Mouse (Mus musculus): ENCODE measurements around the gene Slc29a2.

DNA sequence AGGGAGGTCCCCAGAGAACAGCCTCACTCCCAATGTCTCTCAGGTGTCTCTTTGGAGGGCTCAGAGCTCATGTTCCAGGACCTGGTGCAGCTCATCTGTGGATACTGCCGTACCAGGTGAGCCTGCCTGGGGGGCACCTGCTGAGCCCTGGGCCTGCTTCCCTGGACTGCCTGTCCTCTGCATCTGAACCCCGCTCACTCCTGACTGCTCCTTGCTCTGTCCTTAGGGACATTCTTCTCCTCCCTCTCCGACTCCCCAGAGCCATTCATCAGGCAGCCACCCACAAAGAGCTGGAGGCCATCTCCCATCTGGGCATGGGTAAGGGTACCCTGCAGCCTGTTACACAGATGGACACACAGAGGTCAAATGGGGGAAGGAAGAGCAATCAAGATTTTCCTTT is 27.9 kb downstream of the Slc29a2 start:
- no peak for TF ChIP-seq POLR2A (IDR thresholded peaks at IDR 0.05; ENCODE audit: low read depth, low read length)
- TF ChIP-seq JUN (IDR thresholded peaks at IDR 0.05; ENCODE audit: insufficient read depth, low read depth, low read length) = no peak
- TF ChIP-seq IRF4 (IDR thresholded peaks at IDR 0.05; ENCODE audit: low read depth, low read length) = no peak
- no peak for TF ChIP-seq JUND (conservative IDR thresholded peaks at IDR 0.05; ENCODE audit: low read depth, low read length)
- TF ChIP-seq ETS1 (conservative IDR thresholded peaks at IDR 0.05; ENCODE audit: low read depth, low read length) = no peak
